Mouse (Mus musculus): ENCODE results near the gene Gm28047. TPM values are rescaled to one million over a fixed set of nuclear protein-coding genes. Genes with fewer than 3 reads are reported as not detected.
"Not testable (repeated sequence)": the region's sequence is repeated elsewhere in the genome, so short reads cannot be mapped to it uniquely, and the experiment has no call there.

The Gm28047 gene
- polyA plus RNA-seq, 1 experiment from 2014 or later = not detected

DNA sequence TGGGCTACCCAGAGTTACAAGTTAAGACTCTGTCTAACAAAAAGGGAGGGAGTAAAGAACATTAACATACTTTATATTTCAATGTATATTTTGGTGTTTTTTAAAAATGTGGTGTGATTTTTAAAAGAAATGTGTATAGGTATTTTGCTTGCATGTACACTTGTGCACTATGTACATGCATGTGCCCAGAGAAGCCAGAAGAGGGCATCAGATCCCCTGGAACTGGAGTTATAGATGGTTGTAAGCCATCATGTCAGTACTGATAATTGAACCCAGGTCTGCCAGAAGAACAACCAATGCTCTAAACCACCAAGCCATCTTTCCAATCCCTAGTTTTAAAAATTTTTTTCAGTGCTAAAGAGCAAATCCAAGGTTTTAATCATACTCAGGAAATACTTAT is 11.9 kb downstream of the Gm28047 start:
- no peak for ATAC-seq (replicated peaks; ENCODE audit: insufficient number of reproducible peaks, low FRiP score, low TSS enrichment)
- Histone ChIP-seq H3K4me2 (no peak overlapping the region), H3K9me3 (replicated peaks; ENCODE audit: control insufficient read depth, low read length) (no peaks in the 10 kb centered on the region), H3K9ac (ENCODE audit: low read depth, low read length) (no peak overlapping the region), H3K27me3 (ENCODE audit: control insufficient read depth, insufficient read depth, low read length) (no peaks in the 10 kb centered on the region), H3K27ac (ENCODE audit: low read depth, low read length) (no peak overlapping the region), H3K4me1 (ENCODE audit: control insufficient read depth, insufficient read depth, low read length) (peaks cover 6% of the 10 kb centered on the region; the same call in 1 of the 2 replicates), H3K4me3 (ENCODE audit: low read depth, low read length) (no peak overlapping the region), H3K36me3 (ENCODE audit: control insufficient read depth, insufficient read depth, low read length) (no peaks in the 10 kb centered on the region)

DNA sequence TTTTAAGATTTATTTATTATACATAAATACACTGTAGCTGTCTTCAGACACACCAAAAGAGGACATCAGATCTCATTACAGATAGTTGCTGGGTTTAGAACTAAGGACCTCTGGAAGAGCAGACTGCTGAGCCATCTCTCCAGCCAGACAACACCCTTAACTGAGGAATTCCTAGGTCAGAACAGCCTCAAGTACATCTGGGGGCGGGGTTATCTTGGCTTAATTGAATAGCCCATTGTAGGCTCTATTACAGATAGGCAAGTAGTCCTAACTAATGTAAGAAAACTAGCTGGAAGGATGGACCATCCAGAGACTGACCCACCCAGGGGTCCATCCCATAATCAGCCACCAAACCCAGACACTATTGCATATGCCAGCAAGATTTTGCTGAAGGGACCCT is 16.3 kb downstream of the Gm28047 start:
- not testable (repeated sequence) for ATAC-seq (replicated peaks; ENCODE audit: insufficient number of reproducible peaks, low FRiP score, low TSS enrichment); H3K27me3 ChIP-seq (ENCODE audit: control insufficient read depth, insufficient read depth, low read length); H3K4me1 ChIP-seq (ENCODE audit: control insufficient read depth, insufficient read depth, low read length); H3K36me3 ChIP-seq (ENCODE audit: control insufficient read depth, insufficient read depth, low read length); H3K9me3 ChIP-seq (replicated peaks; ENCODE audit: control insufficient read depth, low read length); H3K9ac ChIP-seq (ENCODE audit: low read depth, low read length); H3K4me3 ChIP-seq (ENCODE audit: low read depth, low read length); H3K27ac ChIP-seq (ENCODE audit: low read depth, low read length); H3K4me2 ChIP-seq
- 60% methylated on average over 1 of the region's 1 CpGs for WGBS (ENCODE audit: insufficient replicate concordance)

GRCm38 (mm10) chr15:102593996-102594656 is 30.7 kb downstream of the Gm28047 start:
- WGBS (ENCODE audit: insufficient replicate concordance) = 82% methylated on average over 8 of the region's 8 CpGs
- Histone ChIP-seq H3K4me2 (no peak overlapping the region), H3K4me1 (ENCODE audit: control insufficient read depth, insufficient read depth, low read length) (0 out of 2 replicates have a peak, but pooled peaks cover 3% of the 10 kb centered on the region), H3K9ac (ENCODE audit: low read depth, low read length) (no peak overlapping the region), H3K36me3 (ENCODE audit: control insufficient read depth, insufficient read depth, low read length) (no peaks in the 10 kb centered on the region; the same call in 1 of the 2 replicates), H3K9me3 (replicated peaks; ENCODE audit: control insufficient read depth, low read length) (no peaks in the 10 kb centered on the region), H3K4me3 (ENCODE audit: low read depth, low read length) (no peak overlapping the region), H3K27me3 (ENCODE audit: control insufficient read depth, insufficient read depth, low read length) (no peaks in the 10 kb centered on the region), H3K27ac (ENCODE audit: low read depth, low read length) (no peak overlapping the region)
- no peak for ATAC-seq (replicated peaks; ENCODE audit: insufficient number of reproducible peaks, low FRiP score, low TSS enrichment)

DNA sequence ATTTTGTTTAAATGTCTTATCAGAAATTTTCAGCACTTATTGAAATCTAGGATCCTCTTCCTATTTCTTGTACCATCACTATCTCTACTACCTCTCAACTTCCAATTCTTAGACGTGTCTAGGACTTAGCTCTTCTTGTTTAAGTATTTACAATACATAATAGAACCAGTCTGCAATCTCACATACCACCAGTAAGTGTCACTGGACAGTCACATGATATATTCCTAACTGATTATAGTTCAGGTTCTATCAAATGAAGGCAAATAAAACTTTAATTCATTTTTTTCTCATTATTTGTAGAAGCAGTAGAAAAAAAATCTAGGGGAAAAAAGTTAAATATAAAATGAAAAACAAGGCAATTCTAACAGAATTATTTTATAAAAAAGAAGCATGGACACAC is 32.2 kb downstream of the Gm28047 start:
- H3K27ac ChIP-seq (ENCODE audit: low read depth, low read length) = no peak overlapping the region

GRCm38 (mm10) chr15:102590567-102590966 is 34.3 kb downstream of the Gm28047 start:
- 87% methylated on average over 1 of the region's 1 CpGs for WGBS (ENCODE audit: insufficient replicate concordance)
- Histone ChIP-seq H3K9ac (ENCODE audit: low read depth, low read length) (no peak overlapping the region), H3K27me3 (ENCODE audit: control insufficient read depth, insufficient read depth, low read length) (no peaks in the 10 kb centered on the region), H3K27ac (ENCODE audit: low read depth, low read length) (no peak overlapping the region), H3K4me2 (no peak overlapping the region), H3K9me3 (replicated peaks; ENCODE audit: control insufficient read depth, low read length) (no peaks in the 10 kb centered on the region), H3K36me3 (ENCODE audit: control insufficient read depth, insufficient read depth, low read length) (no peaks in the 10 kb centered on the region; the same call in 1 of the 2 replicates), H3K4me1 (ENCODE audit: control insufficient read depth, insufficient read depth, low read length) (0 out of 2 replicates have a peak, but pooled peaks cover 3% of the 10 kb centered on the region), H3K4me3 (ENCODE audit: low read depth, low read length) (no peak overlapping the region)
- ATAC-seq (replicated peaks; ENCODE audit: insufficient number of reproducible peaks, low FRiP score, low TSS enrichment) = no peak

More for the DNA sequence above, 32.2 kb downstream of the Gm28047 start:
- 0 out of 2 replicates have a peak, but pooled peaks cover 3% of the 10 kb centered on the region for H3K4me1 ChIP-seq (ENCODE audit: control insufficient read depth, insufficient read depth, low read length)
- no peaks in the 10 kb centered on the region; the same call in 1 of the 2 replicates for H3K36me3 ChIP-seq (ENCODE audit: control insufficient read depth, insufficient read depth, low read length)
- 57% methylated on average over 1 of the region's 1 CpGs for WGBS (ENCODE audit: insufficient replicate concordance)
- H3K27me3 ChIP-seq (ENCODE audit: control insufficient read depth, insufficient read depth, low read length) = no peaks in the 10 kb centered on the region
- H3K4me3 ChIP-seq (ENCODE audit: low read depth, low read length) = no peak overlapping the region
- no peak overlapping the region for H3K9ac ChIP-seq (ENCODE audit: low read depth, low read length)
- H3K4me2 ChIP-seq = no peak overlapping the region
- no peak for ATAC-seq (replicated peaks; ENCODE audit: insufficient number of reproducible peaks, low FRiP score, low TSS enrichment)
- no peaks in the 10 kb centered on the region for H3K9me3 ChIP-seq (replicated peaks; ENCODE audit: control insufficient read depth, low read length)

- Histone ChIP-seq H3K4me3 (ENCODE audit: low read depth, low read length) (no peak overlapping the region), H3K27ac (ENCODE audit: low read depth, low read length) (no peak overlapping the region), H3K9ac (ENCODE audit: low read depth, low read length) (no peak overlapping the region), H3K27me3 (ENCODE audit: control insufficient read depth, insufficient read depth, low read length) (no peaks in the 10 kb centered on the region), H3K4me2 (no peak overlapping the region), H3K9me3 (replicated peaks; ENCODE audit: control insufficient read depth, low read length) (no peaks in the 10 kb centered on the region), H3K36me3 (ENCODE audit: control insufficient read depth, insufficient read depth, low read length) (no peaks in the 10 kb centered on the region; the same call in 1 of the 2 replicates), H3K4me1 (ENCODE audit: control insufficient read depth, insufficient read depth, low read length) (0 out of 2 replicates have a peak, but pooled peaks cover 3% of the 10 kb centered on the region)
- ATAC-seq (replicated peaks; ENCODE audit: insufficient number of reproducible peaks, low FRiP score, low TSS enrichment) = no peak
- WGBS (ENCODE audit: insufficient replicate concordance) = 93% methylated on average over 8 of the region's 8 CpGs
These were observed 35.0 kb downstream of the Gm28047 start for GRCm38 (mm10) chr15:102589826-102590225.

GRCm38 (mm10) chr15:102585501-102585900 is 39.4 kb downstream of the Gm28047 start:
- H3K4me1 ChIP-seq (ENCODE audit: control insufficient read depth, insufficient read depth, low read length) = no peaks in the 10 kb centered on the region
- H3K27me3 ChIP-seq (ENCODE audit: control insufficient read depth, insufficient read depth, low read length) = no peaks in the 10 kb centered on the region
- H3K9me3 ChIP-seq (replicated peaks; ENCODE audit: control insufficient read depth, low read length) = no peaks in the 10 kb centered on the region
- H3K9ac ChIP-seq (ENCODE audit: low read depth, low read length) = no peak overlapping the region
- ATAC-seq (replicated peaks; ENCODE audit: insufficient number of reproducible peaks, low FRiP score, low TSS enrichment) = no peak
- no peak overlapping the region for H3K4me2 ChIP-seq
- no peak overlapping the region for H3K27ac ChIP-seq (ENCODE audit: low read depth, low read length)
- H3K4me3 ChIP-seq (ENCODE audit: low read depth, low read length) = no peak overlapping the region
- WGBS (ENCODE audit: insufficient replicate concordance) = 93% methylated on average over 5 of the region's 5 CpGs
- H3K36me3 ChIP-seq (ENCODE audit: control insufficient read depth, insufficient read depth, low read length) = no peaks in the 10 kb centered on the region

- Histone ChIP-seq H3K4me1 (ENCODE audit: control insufficient read depth, insufficient read depth, low read length) (no peaks in the 10 kb centered on the region), H3K27ac (ENCODE audit: low read depth, low read length) (no peak overlapping the region), H3K4me2 (no peak overlapping the region), H3K9me3 (replicated peaks; ENCODE audit: control insufficient read depth, low read length) (no peaks in the 10 kb centered on the region), H3K9ac (ENCODE audit: low read depth, low read length) (no peak overlapping the region), H3K27me3 (ENCODE audit: control insufficient read depth, insufficient read depth, low read length) (no peaks in the 10 kb centered on the region), H3K4me3 (ENCODE audit: low read depth, low read length) (no peak overlapping the region), H3K36me3 (ENCODE audit: control insufficient read depth, insufficient read depth, low read length) (no peaks in the 10 kb centered on the region; the same call in 1 of the 2 replicates)
- ATAC-seq (replicated peaks; ENCODE audit: insufficient number of reproducible peaks, low FRiP score, low TSS enrichment) = no peak
- WGBS (ENCODE audit: insufficient replicate concordance) = 73% methylated on average over 8 of the region's 8 CpGs
These were observed 41.0 kb downstream of the Gm28047 start for GRCm38 (mm10) chr15:102583708-102584383.

All from heart, embryonic 11.5 days (tissue).